Mouse (Mus musculus) myocyte (in vitro differentiated cells): Measurements from ENCODE around the gene Olfr718-ps1. TPM values are rescaled to one million over a fixed set of nuclear protein-coding genes. Genes with fewer than 3 reads are reported as not detected.

Experiments used
- H3K27me3 ChIP-seq: one replicate; pipeline ENCODE4 v1.6.1; 2011; ENCODE audit not compliant: control insufficient read depth, insufficient read depth, insufficient read length
- H3K36me3 ChIP-seq: one replicate; pipeline ENCODE4 v1.6.1; 2011; ENCODE audit not compliant: control insufficient read depth, insufficient read depth
- H3K4me2 ChIP-seq: one replicate; pipeline ENCODE4 v1.6.1; 2011; ENCODE audit warnings: low read depth, control low read depth
- H3K4me3 ChIP-seq: one replicate; pipeline ENCODE4 v1.5.1; 2011; ENCODE audit warnings: mild to moderate bottlenecking, control low read depth, moderate library complexity
- H3K79me2 ChIP-seq: one replicate; pipeline ENCODE4 v1.6.1; 2011; ENCODE audit not compliant: control insufficient read depth, insufficient read depth
- H3ac ChIP-seq: one replicate; pipeline ENCODE4 v1.6.1; 2011; ENCODE audit not compliant: control insufficient read depth, insufficient read length
- CEBPB ChIP-seq: IDR thresholded peaks from 2 replicates; pipeline ENCODE4 v1.6.1; 2011; ENCODE audit warnings: mild to moderate bottlenecking, moderate library complexity; ENCODE audit not compliant: poor library complexity, insufficient read depth, severe bottlenecking
- E2F4 ChIP-seq: IDR thresholded peaks from one replicate; pipeline ENCODE4 v1.6.1; 2011; ENCODE audit warnings: mild to moderate bottlenecking, control low read depth, moderate library complexity; ENCODE audit not compliant: insufficient read depth
- MAX ChIP-seq: IDR thresholded peaks from one replicate; pipeline ENCODE4 v1.6.1; 2011; ENCODE audit warnings: low read depth, mild to moderate bottlenecking, control low read depth
- MYOD1 ChIP-seq, 3 experiments: IDR thresholded peaks; one replicate each; pipeline ENCODE4 v1.6.1; 2011; ENCODE audit warnings: control low read depth in 2 of 3, low read depth in 2 of 3, mild to moderate bottlenecking in 2 of 3, moderate library complexity in 1 of 3; ENCODE audit not compliant: insufficient read length in 2 of 3, control insufficient read depth in 1 of 3
- MYOG ChIP-seq, 3 experiments: IDR thresholded peaks; one replicate each; pipeline ENCODE4 v1.6.1; 2011; ENCODE audit warnings: control low read depth in 2 of 3, low read depth in 2 of 3, mild to moderate bottlenecking in 2 of 3; ENCODE audit not compliant: insufficient read length in 2 of 3, control insufficient read depth in 1 of 3, insufficient read depth in 1 of 3
- POLR2A ChIP-seq: IDR thresholded peaks from one replicate; pipeline ENCODE4 v1.6.1; 2011; ENCODE audit warnings: low read depth, mild to moderate bottlenecking, control low read depth, moderate library complexity; ENCODE audit not compliant: insufficient read length
- POLR2AphosphoS2 ChIP-seq: IDR thresholded peaks from one replicate; pipeline ENCODE4 v1.6.1; 2011; ENCODE audit warnings: low read depth, control low read depth; ENCODE audit not compliant: insufficient read length
- REST ChIP-seq: IDR thresholded peaks from one replicate; pipeline ENCODE4 v1.6.1; 2011; ENCODE audit warnings: mild to moderate bottlenecking, control low read depth, moderate library complexity; ENCODE audit not compliant: insufficient read depth, insufficient read length
- SRF ChIP-seq: IDR thresholded peaks from one replicate; pipeline ENCODE4 v1.6.1; 2011; ENCODE audit warnings: low read depth; ENCODE audit not compliant: control insufficient read depth, insufficient read length
- TCF12 ChIP-seq: IDR thresholded peaks from one replicate; pipeline ENCODE4 v1.6.1; 2011; ENCODE audit warnings: mild to moderate bottlenecking, control low read depth; ENCODE audit not compliant: poor library complexity, insufficient read depth, severe bottlenecking
- TCF3 ChIP-seq: IDR thresholded peaks from one replicate; pipeline ENCODE4 v1.6.1; 2011; ENCODE audit warnings: low read depth, control low read depth; ENCODE audit not compliant: insufficient read length
- USF1 ChIP-seq: IDR thresholded peaks from one replicate; pipeline ENCODE4 v1.6.1; 2011; ENCODE audit warnings: low read depth, mild to moderate bottlenecking, control low read depth, moderate library complexity
- polyA plus RNA-seq: library from polyadenylated mRNA; unstranded; fragments of >200 nt; fragmentation: generic; extraction: Trizol; gene quantifications from one replicate; pipeline ENCODE4 v1.2.1, GENCODE M21; 2012; ENCODE audit warnings: missing spikeins

Gene Olfr718-ps1
- polyA plus RNA-seq, 1 experiment, result not detected

DNA sequence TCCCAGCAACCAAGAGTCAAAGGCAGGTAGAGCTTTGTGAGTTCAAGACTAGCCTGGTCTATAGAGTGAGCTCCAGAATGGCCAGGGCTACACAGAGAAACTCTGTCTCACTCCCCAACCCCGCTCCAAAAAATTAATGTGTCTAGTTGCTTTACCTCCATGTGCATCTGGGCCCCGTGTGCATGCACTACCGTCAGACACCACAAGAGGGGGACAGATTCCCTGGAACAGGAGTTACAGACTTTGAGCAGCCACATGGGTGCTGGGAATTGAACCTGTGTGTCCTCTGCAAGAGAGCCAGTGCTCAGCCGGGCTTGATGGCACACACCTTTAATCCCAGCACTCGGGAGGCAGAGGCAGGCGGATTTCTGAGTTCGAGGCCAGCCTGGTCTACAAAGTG lies 17.0 kb downstream of the Olfr718-ps1 start:
- Histone ChIP-seq H3K27me3 (no peaks in the 10 kb centered on the region), H3K36me3 (no peaks in the 10 kb centered on the region), H3K4me2 (no peak overlapping the region), H3K79me2 (no peaks in the 10 kb centered on the region), H3K4me3 (no peak overlapping the region), H3ac (no peak overlapping the region)
- TF ChIP-seq POLR2A, result no peak
- no peak for TF ChIP-seq MYOG (IDR thresholded peaks at IDR 0.05; ENCODE audit: control insufficient read depth in 1 of 3, insufficient read depth in 1 of 3, insufficient read length in 2 of 3, low read depth in 2 of 3)
- no peak for TF ChIP-seq REST
- TF ChIP-seq MYOD1 (IDR thresholded peaks at IDR 0.05; ENCODE audit: control insufficient read depth in 1 of 3, insufficient read length in 2 of 3, low read depth in 2 of 3), result no peak
- TF ChIP-seq TCF12, result no peak
- TF ChIP-seq MAX, result no peak
- TF ChIP-seq POLR2AphosphoS2, result no peak
- TF ChIP-seq SRF, result no peak
- no peak for TF ChIP-seq CEBPB
- TF ChIP-seq E2F4, result no peak
- no peak for TF ChIP-seq TCF3
- no peak for TF ChIP-seq USF1

DNA sequence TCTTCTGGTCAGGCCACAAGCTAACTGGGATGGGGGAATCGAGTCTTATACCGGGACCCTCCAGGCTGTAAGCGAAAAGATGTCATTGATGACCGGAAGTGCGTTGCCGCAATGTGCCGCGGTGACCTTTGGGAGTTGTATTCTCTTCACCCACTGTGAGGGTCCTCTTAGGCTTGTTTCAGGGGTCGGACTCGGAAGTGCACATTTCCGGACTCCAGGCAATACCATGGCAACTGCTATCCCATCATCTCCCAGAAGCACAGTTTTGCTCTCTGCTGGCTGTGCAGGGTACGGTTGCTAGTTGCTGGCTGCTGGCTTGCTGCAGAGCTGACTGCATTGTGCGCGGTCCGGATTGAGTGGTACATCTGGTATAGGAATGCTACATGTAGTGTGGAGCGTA lies 18.3 kb downstream of the Olfr718-ps1 start:
- Histone ChIP-seq H3ac (no peak overlapping the region), H3K36me3 (no peaks in the 10 kb centered on the region), H3K4me2 (no peak overlapping the region), H3K4me3 (no peak overlapping the region), H3K27me3 (peaks cover 7% of the 10 kb centered on the region), H3K79me2 (no peaks in the 10 kb centered on the region)
- no peak for TF ChIP-seq MYOG (IDR thresholded peaks at IDR 0.05; ENCODE audit: control insufficient read depth in 1 of 3, insufficient read depth in 1 of 3, insufficient read length in 2 of 3, low read depth in 2 of 3)
- TF ChIP-seq POLR2A, result no peak
- TF ChIP-seq TCF3, result no peak
- TF ChIP-seq MAX, result no peak
- no peak for TF ChIP-seq CEBPB

DNA sequence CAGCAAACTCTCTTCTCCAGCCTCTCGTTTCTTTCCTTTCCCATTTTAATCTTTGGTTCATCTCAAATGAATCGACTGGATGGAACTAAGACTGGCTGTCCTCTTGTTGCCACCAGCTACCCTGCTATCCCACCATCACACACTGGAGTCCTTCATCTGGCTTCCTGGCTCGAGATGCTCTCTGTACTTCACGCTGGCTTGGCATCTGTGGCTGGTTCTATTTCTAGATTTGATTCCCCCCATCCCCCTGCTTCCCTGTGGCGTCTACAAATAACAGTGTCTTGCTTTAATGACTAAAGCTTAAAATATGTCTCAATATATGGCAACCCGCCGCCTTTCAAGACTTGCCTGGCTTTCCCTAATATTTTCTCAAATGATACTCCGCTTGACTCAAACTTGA lies 19.5 kb downstream of the Olfr718-ps1 start:
- no peaks in the 10 kb centered on the region for H3K36me3 ChIP-seq

DNA sequence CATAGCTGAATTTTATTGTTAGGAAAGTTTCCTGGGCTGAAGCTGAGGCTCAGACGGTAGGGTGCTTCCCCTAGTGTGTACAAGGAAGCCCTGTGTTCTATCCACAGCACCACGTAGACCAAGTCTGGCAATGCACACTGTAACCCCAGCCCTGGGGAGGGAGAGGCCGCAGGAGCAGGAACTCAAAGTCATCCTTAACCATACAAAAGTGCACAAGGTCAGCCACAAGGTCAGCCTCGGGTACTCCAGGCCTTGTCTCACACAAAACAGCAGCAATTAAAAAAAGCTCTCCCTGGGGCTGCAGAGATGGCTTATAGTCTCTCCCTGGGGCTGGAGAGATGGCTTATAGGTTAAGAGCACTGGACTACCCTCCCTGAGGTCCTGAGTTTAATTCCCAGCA lies 20.5 kb downstream of the Olfr718-ps1 start:
- Histone ChIP-seq H3K79me2 (no peaks in the 10 kb centered on the region), H3K27me3 (peaks cover 10% of the 10 kb centered on the region), H3ac (no peak overlapping the region), H3K4me2 (no peak overlapping the region), H3K36me3 (no peaks in the 10 kb centered on the region), H3K4me3 (no peak overlapping the region)
- no peak for TF ChIP-seq USF1
- TF ChIP-seq TCF3, result no peak
- TF ChIP-seq E2F4, result no peak
- TF ChIP-seq MYOG (IDR thresholded peaks at IDR 0.05; ENCODE audit: control insufficient read depth in 1 of 3, insufficient read depth in 1 of 3, insufficient read length in 2 of 3, low read depth in 2 of 3), result no peak
- no peak for TF ChIP-seq POLR2A

More for the DNA sequence above, 19.5 kb downstream of the Olfr718-ps1 start:
- no peak overlapping the region for H3K4me3 ChIP-seq
- H3K27me3 ChIP-seq, result peaks cover 10% of the 10 kb centered on the region
- H3K4me2 ChIP-seq, result no peak overlapping the region
- no peaks in the 10 kb centered on the region for H3K79me2 ChIP-seq
- no peak for TF ChIP-seq CEBPB
- TF ChIP-seq E2F4, result no peak
- no peak overlapping the region for H3ac ChIP-seq

DNA sequence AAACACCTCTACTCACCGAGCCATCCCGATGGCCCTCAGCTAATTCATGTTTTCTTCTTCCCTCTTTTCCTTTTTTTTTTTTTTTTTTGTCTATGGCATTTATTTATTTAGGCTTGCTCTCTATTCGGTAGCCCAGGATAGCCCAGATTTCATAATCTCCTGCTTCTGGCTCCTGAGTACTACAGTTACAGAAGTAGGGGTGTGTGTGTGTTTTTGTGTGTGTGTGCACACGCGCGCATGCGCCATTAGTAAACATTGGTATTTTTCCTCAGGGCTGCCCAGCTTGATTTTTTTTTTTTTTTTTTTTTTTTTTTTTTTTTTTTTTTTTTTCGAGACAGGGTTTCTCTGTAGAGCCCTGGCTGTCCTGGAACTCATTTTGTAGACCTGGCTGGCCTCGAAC lies 21.3 kb downstream of the Olfr718-ps1 start:
- TF ChIP-seq MAX, result no peak
- TF ChIP-seq POLR2AphosphoS2, result no peak
- no peak for TF ChIP-seq TCF12
- TF ChIP-seq MYOG (IDR thresholded peaks at IDR 0.05; ENCODE audit: control insufficient read depth in 1 of 3, insufficient read depth in 1 of 3, insufficient read length in 2 of 3, low read depth in 2 of 3), result no peak
- TF ChIP-seq MYOD1 (IDR thresholded peaks at IDR 0.05; ENCODE audit: control insufficient read depth in 1 of 3, insufficient read length in 2 of 3, low read depth in 2 of 3), result no peak
- TF ChIP-seq REST, result no peak
- TF ChIP-seq CEBPB, result no peak
- no peak for TF ChIP-seq E2F4
- TF ChIP-seq TCF3, result no peak
- TF ChIP-seq POLR2A, result no peak
- no peak for TF ChIP-seq USF1
- no peak for TF ChIP-seq SRF
- no peaks in the 10 kb centered on the region for H3K36me3 ChIP-seq
- H3K79me2 ChIP-seq, result no peaks in the 10 kb centered on the region
- no peak overlapping the region for H3ac ChIP-seq
- no peak overlapping the region for H3K4me2 ChIP-seq
- no peak overlapping the region for H3K4me3 ChIP-seq
- H3K27me3 ChIP-seq, result peaks cover 10% of the 10 kb centered on the region

DNA sequence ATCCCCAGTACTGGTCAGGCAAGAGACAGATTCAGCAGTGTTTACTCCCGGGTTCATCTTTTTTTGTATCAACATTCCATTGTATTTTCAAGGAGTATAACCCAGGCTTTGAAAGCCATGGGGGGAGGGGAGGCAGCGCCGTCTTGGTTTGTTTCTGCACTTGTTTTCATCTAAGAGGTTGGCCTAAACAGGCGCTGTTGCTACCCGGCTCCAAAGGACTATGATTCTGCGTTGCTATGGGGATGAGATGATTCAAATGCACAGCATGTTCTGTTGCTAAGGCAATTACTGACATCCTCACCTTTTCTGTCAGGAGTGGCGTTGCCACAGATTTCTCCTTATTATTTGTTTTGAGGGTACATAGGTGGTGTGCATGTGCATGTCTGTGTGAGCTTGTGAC lies 21.8 kb downstream of the Olfr718-ps1 start:
- H3K4me3 ChIP-seq, result no peak overlapping the region
- peaks cover 10% of the 10 kb centered on the region for H3K27me3 ChIP-seq
- H3K36me3 ChIP-seq, result no peaks in the 10 kb centered on the region

More for the DNA sequence above, 21.8 kb downstream of the Olfr718-ps1 start:
- TF ChIP-seq USF1 (no peak), POLR2A (no peak), REST (no peak), MYOG (IDR thresholded peaks at IDR 0.05; ENCODE audit: control insufficient read depth in 1 of 3, insufficient read depth in 1 of 3, insufficient read length in 2 of 3, low read depth in 2 of 3) (no peak), POLR2AphosphoS2 (no peak), CEBPB (no peak), MAX (no peak), E2F4 (no peak), TCF12 (no peak), SRF (no peak), TCF3 (no peak), MYOD1 (IDR thresholded peaks at IDR 0.05; ENCODE audit: control insufficient read depth in 1 of 3, insufficient read length in 2 of 3, low read depth in 2 of 3) (no peak)
- no peaks in the 10 kb centered on the region for H3K79me2 ChIP-seq
- no peak overlapping the region for H3ac ChIP-seq
- H3K4me2 ChIP-seq, result no peak overlapping the region
